Mouse (Mus musculus) MEL (cell line): ENCODE measurements at regions not wholly inside any gene's neighbourhood (a gene's known extent, or its start where the extent isn't known, plus 50 kb on each side); places are given as distances from the start of the nearest gene placed in this dataset.

Experiments
- CHD1 ChIP-seq: IDR thresholded peaks from 2 replicates; pipeline ENCODE4 v1.6.1; 2012; ENCODE audit warnings: low read depth, mild to moderate bottlenecking, inconsistent platforms, low read length, improper control_type of control experiment
- CTCF ChIP-seq, 3 experiments: IDR thresholded peaks in 2 of 3; conservative IDR thresholded peaks in 1 of 3; 2 replicates each; pipeline ENCODE4 v1.5.1; 2011 to 2012; ENCODE audit warnings: low read length in 3 of 3, low read depth in 2 of 3, mild to moderate bottlenecking in 2 of 3, improper control_type of control experiment in 1 of 3, inconsistent platforms in 1 of 3, mixed read lengths in 1 of 3, moderate library complexity in 1 of 3; ENCODE audit not compliant: control insufficient read depth in 1 of 3, insufficient read depth in 1 of 3, poor library complexity in 1 of 3, severe bottlenecking in 1 of 3
- E2F4 ChIP-seq: IDR thresholded peaks from 2 replicates; pipeline ENCODE4 v1.6.1; 2011; ENCODE audit warnings: low read depth, low read length, improper control_type of control experiment, borderline replicate concordance
- EP300 ChIP-seq, 2 experiments: IDR thresholded peaks; 2 replicates each; pipeline ENCODE4 v1.6.1; 2011; ENCODE audit warnings: improper control_type of control experiment in 2 of 2, low read length in 2 of 2, low read depth in 1 of 2, mild to moderate bottlenecking in 1 of 2
- POLR2A ChIP-seq, 2 experiments: IDR thresholded peaks; 2 replicates each; pipeline ENCODE4 v1.6.1; 2011 to 2012; ENCODE audit warnings: low read length in 2 of 2, mild to moderate bottlenecking in 2 of 2, control low read depth in 1 of 2, improper control_type of control experiment in 1 of 2, low read depth in 1 of 2, moderate library complexity in 1 of 2; ENCODE audit not compliant: control insufficient read depth in 1 of 2, insufficient read depth in 1 of 2, poor library complexity in 1 of 2
- RAD21 ChIP-seq: IDR thresholded peaks from 2 replicates; pipeline ENCODE4 v1.6.1; 2011; ENCODE audit warnings: mild to moderate bottlenecking, low read depth, low read length, improper control_type of control experiment
- TAL1 ChIP-seq: IDR thresholded peaks from 2 replicates; pipeline ENCODE4 v1.6.1; 2012; ENCODE audit warnings: mild to moderate bottlenecking, inconsistent platforms, low read length, moderate library complexity, mixed read lengths
- ZMIZ1 ChIP-seq: IDR thresholded peaks from 2 replicates; pipeline ENCODE4 v1.6.1; 2012; ENCODE audit warnings: low read depth, mild to moderate bottlenecking, inconsistent platforms, low read length, improper control_type of control experiment, moderate library complexity
- ZNF384 ChIP-seq: IDR thresholded peaks from 2 replicates; pipeline ENCODE4 v1.6.1; 2012; ENCODE audit warnings: low read depth, mild to moderate bottlenecking, inconsistent platforms, low read length, improper control_type of control experiment

GRCm38 (mm10) chr8:88816461-88816860, 119.6 kb downstream of the Cyld start:
- TF ChIP-seq CTCF (IDR thresholded peaks at IDR 0.05 in 2 of 3, conservative IDR thresholded peaks at IDR 0.05 in 1 of 3; ENCODE audit: control insufficient read depth in 1 of 3, insufficient read depth in 1 of 3, low read depth in 2 of 3, low read length in 3 of 3, poor library complexity in 1 of 3, severe bottlenecking in 1 of 3) (no peak), ZNF384 (no peak), ZMIZ1 (no peak), POLR2A (IDR thresholded peaks at IDR 0.05; ENCODE audit: control insufficient read depth in 1 of 2, insufficient read depth in 1 of 2, low read depth in 1 of 2, low read length in 2 of 2, poor library complexity in 1 of 2) (no peak), EP300 (IDR thresholded peaks at IDR 0.05; ENCODE audit: low read depth in 1 of 2, low read length in 2 of 2) (no peak), E2F4 (no peak), RAD21 (no peak), CHD1 (no peak), TAL1 (no peak)
